Mouse (Mus musculus): ENCODE data around the gene Eif2ak4. TPM values are rescaled to one million over a fixed set of nuclear protein-coding genes. Genes with fewer than 3 reads are reported as not detected.

Gene Eif2ak4
- polyA plus RNA-seq, 1 experiment from 2014 or later: 8.7 TPM

- Histone ChIP-seq H3K27me3 (no peaks in the 10 kb centered on the region), H3K36me3 (no peaks in the 10 kb centered on the region), H3K4me1 (replicated peaks) (peaks cover 27% of the 10 kb centered on the region), H3K27ac (no peak overlapping the region), H3K9ac (no peak overlapping the region), H3K4me2 (no peak overlapping the region), H3K4me3 (no peak overlapping the region), H3K9me3 (no peaks in the 10 kb centered on the region)
- no peak for ATAC-seq (ENCODE audit: low FRiP score)
- WGBS: 73% methylated on average over 9 of the region's 9 CpGs
Measured at GRCm38 (mm10) chr2:118495024-118495423, 106.6 kb downstream of the Eif2ak4 start.

- no peak overlapping the region for H3K4me3 ChIP-seq
- H3K9me3 ChIP-seq: no peaks in the 10 kb centered on the region
- no peak overlapping the region for H3K9ac ChIP-seq
- no peak for ATAC-seq (ENCODE audit: low FRiP score)
- H3K27ac ChIP-seq: no peak overlapping the region
- H3K4me1 ChIP-seq (replicated peaks): peaks cover 18% of the 10 kb centered on the region
- H3K36me3 ChIP-seq: no peaks in the 10 kb centered on the region
- no peak overlapping the region for H3K4me2 ChIP-seq
- H3K27me3 ChIP-seq: no peaks in the 10 kb centered on the region
- 82% methylated on average over 5 of the region's 5 CpGs for WGBS
Measured at GRCm38 (mm10) chr2:118497890-118498289, 109.5 kb downstream of the Eif2ak4 start.

GRCm38 (mm10) chr2:118498476-118498875 is 110.1 kb downstream of the Eif2ak4 start:
- no peak for ATAC-seq (ENCODE audit: low FRiP score)
- 83% methylated on average over 6 of the region's 6 CpGs for WGBS
- Histone ChIP-seq H3K9ac (no peak overlapping the region), H3K36me3 (no peaks in the 10 kb centered on the region), H3K4me3 (no peak overlapping the region), H3K27me3 (no peaks in the 10 kb centered on the region), H3K4me1 (replicated peaks) (peaks cover 18% of the 10 kb centered on the region), H3K9me3 (no peaks in the 10 kb centered on the region), H3K4me2 (no peak overlapping the region), H3K27ac (no peak overlapping the region)

GRCm38 (mm10) chr2:118499135-118499961 is 110.9 kb downstream of the Eif2ak4 start:
- peaks cover 18% of the 10 kb centered on the region for H3K4me1 ChIP-seq (replicated peaks)
- no peak overlapping the region for H3K4me2 ChIP-seq
- no peak overlapping the region; the same call in 1 of the 2 replicates for H3K27ac ChIP-seq
- H3K9me3 ChIP-seq: no peaks in the 10 kb centered on the region
- no peak overlapping the region for H3K4me3 ChIP-seq
- peak overlapping the region; percentile 8; the same call in 1 of the 2 replicates for H3K9ac ChIP-seq
- ATAC-seq (ENCODE audit: low FRiP score): peak; percentile 46; the same call in 1 of the 2 replicates
- 43% methylated on average over 20 of the region's 20 CpGs for WGBS
- H3K27me3 ChIP-seq: no peaks in the 10 kb centered on the region
- no peaks in the 10 kb centered on the region for H3K36me3 ChIP-seq

- 83% methylated on average over 2 of the region's 2 CpGs for WGBS
- no peak for ATAC-seq (ENCODE audit: low FRiP score)
- no peak overlapping the region for H3K27ac ChIP-seq
Measured at GRCm38 (mm10) chr2:118500191-118500590, 111.8 kb downstream of the Eif2ak4 start.

GRCm38 (mm10) chr2:118507126-118507525 is 118.7 kb downstream of the Eif2ak4 start:
- no peak overlapping the region for H3K4me2 ChIP-seq
- H3K27ac ChIP-seq: no peak overlapping the region
- H3K36me3 ChIP-seq: no peaks in the 10 kb centered on the region
- H3K4me3 ChIP-seq: no peak overlapping the region
- no peak overlapping the region for H3K9ac ChIP-seq
- peaks cover 21% of the 10 kb centered on the region for H3K4me1 ChIP-seq (replicated peaks)
- H3K27me3 ChIP-seq: peaks cover 16% of the 10 kb centered on the region
- WGBS: 90% methylated on average over 7 of the region's 7 CpGs
- ATAC-seq (ENCODE audit: low FRiP score): no peak
- no peaks in the 10 kb centered on the region for H3K9me3 ChIP-seq

More at GRCm38 (mm10) chr2:118500191-118500590, 111.8 kb downstream of the Eif2ak4 start:
- Histone ChIP-seq H3K4me1 (replicated peaks) (peaks cover 18% of the 10 kb centered on the region), H3K9me3 (no peaks in the 10 kb centered on the region), H3K4me2 (no peak overlapping the region), H3K27me3 (0 out of 2 replicates have a peak, but pooled peaks cover 1% of the 10 kb centered on the region), H3K4me3 (no peak overlapping the region), H3K36me3 (no peaks in the 10 kb centered on the region), H3K9ac (no peak overlapping the region)

GRCm38 (mm10) chr2:118509688-118510446 is 121.4 kb downstream of the Eif2ak4 start:
- H3K9me3 ChIP-seq: no peaks in the 10 kb centered on the region
- H3K27me3 ChIP-seq: peaks cover 30% of the 10 kb centered on the region
- peak overlapping the region; percentile 79 for H3K27ac ChIP-seq
- WGBS: 47% methylated on average over 8 of the region's 8 CpGs
- peaks cover 21% of the 10 kb centered on the region for H3K4me1 ChIP-seq (replicated peaks)
- ATAC-seq (ENCODE audit: low FRiP score): peak; percentile 66; the same call in 1 of the 2 replicates
- no peaks in the 10 kb centered on the region for H3K36me3 ChIP-seq
- H3K9ac ChIP-seq: peak overlapping the region; percentile 63
- no peak overlapping the region for H3K4me3 ChIP-seq
- peak overlapping the region; percentile 10; the same call in 1 of the 2 replicates for H3K4me2 ChIP-seq

GRCm38 (mm10) chr2:118510447-118511310 is 122.3 kb downstream of the Eif2ak4 start:
- no peaks in the 10 kb centered on the region for H3K36me3 ChIP-seq
- H3K9ac ChIP-seq: peak overlapping the region; percentile 63
- H3K4me2 ChIP-seq: peak overlapping the region; percentile 10; the same call in 1 of the 2 replicates
- 28% methylated on average over 29 of the region's 29 CpGs for WGBS
- peaks cover 21% of the 10 kb centered on the region for H3K4me1 ChIP-seq (replicated peaks)
- peak overlapping the region; percentile 79 for H3K27ac ChIP-seq
- ATAC-seq (ENCODE audit: low FRiP score): peak; percentile 92
- H3K27me3 ChIP-seq: peaks cover 27% of the 10 kb centered on the region
- H3K4me3 ChIP-seq: no peak overlapping the region
- H3K9me3 ChIP-seq: no peaks in the 10 kb centered on the region

- H3K27me3 ChIP-seq: peaks cover 27% of the 10 kb centered on the region
- no peak overlapping the region for H3K27ac ChIP-seq
- H3K36me3 ChIP-seq: no peaks in the 10 kb centered on the region
- H3K4me3 ChIP-seq: no peak overlapping the region
- H3K9me3 ChIP-seq: no peaks in the 10 kb centered on the region
- H3K4me2 ChIP-seq: no peak overlapping the region
- no peak for ATAC-seq (ENCODE audit: low FRiP score)
- peaks cover 21% of the 10 kb centered on the region for H3K4me1 ChIP-seq (replicated peaks)
- 65% methylated on average over 11 of the region's 11 CpGs for WGBS
- no peak overlapping the region for H3K9ac ChIP-seq
Measured at GRCm38 (mm10) chr2:118511779-118512417, 123.5 kb downstream of the Eif2ak4 start.

- H3K36me3 ChIP-seq: no peaks in the 10 kb centered on the region
- peaks cover 21% of the 10 kb centered on the region for H3K4me1 ChIP-seq (replicated peaks)
- no peak overlapping the region for H3K27ac ChIP-seq
- ATAC-seq (ENCODE audit: low FRiP score): no peak
- WGBS: 81% methylated on average over 16 of the region's 16 CpGs
- no peak overlapping the region for H3K9ac ChIP-seq
- no peaks in the 10 kb centered on the region for H3K9me3 ChIP-seq
- H3K27me3 ChIP-seq: peaks cover 27% of the 10 kb centered on the region
- no peak overlapping the region for H3K4me3 ChIP-seq
- H3K4me2 ChIP-seq: no peak overlapping the region
Measured at GRCm38 (mm10) chr2:118512418-118513377, 124.3 kb downstream of the Eif2ak4 start.

All from hindbrain, embryonic 13.5 days (tissue).